Mouse (Mus musculus): ENCODE data around the gene Col4a4.

- no peak for TF ChIP-seq POLR2A (IDR thresholded peaks at IDR 0.05; ENCODE audit: extremely low read depth, insufficient read depth, low read length)
- no peak for TF ChIP-seq CTCF (IDR thresholded peaks at IDR 0.05; ENCODE audit: extremely low read depth, insufficient read depth, low read length)
These were observed 136.8 kb downstream of the Col4a4 start for GRCm38 (mm10) chr1:82449851-82450250.
